Mouse (Mus musculus) telencephalon, adult 2 months (tissue): ENCODE measurements around the gene Fam149a.
A peak's percentile ranks its signal among the peaks of the same experiment; 100 is the strongest.
"Not testable (repeated sequence)": the region's sequence is repeated elsewhere in the genome, so short reads cannot be mapped to it uniquely, and the experiment has no call there.

Source experiments
- DNase-seq: peaks from one replicate; pipeline ENCODE4 v3.0.0-alpha.2; 2011; ENCODE audit warnings: low read depth, low spot score

Fam149a gene

DNA sequence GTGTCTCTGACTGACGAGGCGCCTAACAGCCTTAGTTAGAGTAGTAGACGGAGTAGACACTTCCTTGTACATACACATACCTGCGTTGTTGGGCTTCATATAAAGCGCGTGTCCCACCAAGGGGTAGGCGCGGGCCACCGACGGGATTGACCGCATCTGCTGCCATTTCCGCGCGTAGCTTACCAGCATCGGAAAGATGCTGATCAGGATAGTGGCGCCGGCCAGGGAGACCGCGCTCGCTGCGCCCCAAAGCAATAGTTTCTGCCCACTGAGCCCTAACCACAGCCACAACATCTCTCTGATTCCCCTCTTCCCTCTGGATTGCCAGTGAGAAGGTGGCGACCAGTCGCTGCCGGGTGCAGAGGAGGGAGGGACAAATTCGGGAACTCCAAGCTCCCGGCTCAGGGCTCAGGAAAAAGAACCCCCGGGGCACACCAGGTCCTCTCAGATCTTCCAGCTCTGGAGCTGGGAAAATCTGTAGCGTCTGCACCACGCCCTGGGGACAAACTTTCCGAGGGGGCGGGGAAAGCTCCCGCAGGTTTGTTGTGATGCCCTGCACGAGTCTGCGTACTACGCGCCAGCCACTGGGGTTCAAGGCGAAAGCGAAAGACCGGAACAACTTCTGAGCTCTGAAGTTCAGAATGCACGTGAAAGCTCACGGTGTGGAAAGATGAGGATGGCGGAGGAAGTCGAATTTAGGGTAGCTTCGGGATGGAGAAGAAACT, 49.2 kb downstream of the Fam149a start, which contains the start of gene Cyp4v3:
Cyp4v3 (minus strand) TSS at position 532 of the 725 bp plus-strand sequence.
- peak; percentile 21 for DNase-seq

DNA sequence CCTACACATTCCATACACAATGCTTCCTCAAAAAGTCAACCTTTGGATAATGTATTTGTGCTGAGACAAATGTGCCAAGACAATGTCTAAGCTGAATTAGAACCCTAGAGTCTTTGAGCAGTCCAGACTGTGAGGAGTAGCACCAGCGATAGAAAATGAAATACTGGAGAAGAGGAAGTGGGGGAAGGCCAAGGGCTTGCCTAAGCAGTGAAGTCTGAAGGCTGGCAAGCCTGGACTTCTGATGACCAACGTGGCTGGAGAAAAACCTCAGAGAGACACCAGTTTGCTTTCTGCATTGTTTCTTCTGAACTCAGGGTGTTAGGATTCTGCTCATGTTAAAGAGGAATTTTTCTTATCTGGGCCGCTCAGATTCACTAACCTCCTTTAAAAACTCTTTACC, 51.2 kb downstream of the Fam149a start:
- no peak for DNase-seq

DNA sequence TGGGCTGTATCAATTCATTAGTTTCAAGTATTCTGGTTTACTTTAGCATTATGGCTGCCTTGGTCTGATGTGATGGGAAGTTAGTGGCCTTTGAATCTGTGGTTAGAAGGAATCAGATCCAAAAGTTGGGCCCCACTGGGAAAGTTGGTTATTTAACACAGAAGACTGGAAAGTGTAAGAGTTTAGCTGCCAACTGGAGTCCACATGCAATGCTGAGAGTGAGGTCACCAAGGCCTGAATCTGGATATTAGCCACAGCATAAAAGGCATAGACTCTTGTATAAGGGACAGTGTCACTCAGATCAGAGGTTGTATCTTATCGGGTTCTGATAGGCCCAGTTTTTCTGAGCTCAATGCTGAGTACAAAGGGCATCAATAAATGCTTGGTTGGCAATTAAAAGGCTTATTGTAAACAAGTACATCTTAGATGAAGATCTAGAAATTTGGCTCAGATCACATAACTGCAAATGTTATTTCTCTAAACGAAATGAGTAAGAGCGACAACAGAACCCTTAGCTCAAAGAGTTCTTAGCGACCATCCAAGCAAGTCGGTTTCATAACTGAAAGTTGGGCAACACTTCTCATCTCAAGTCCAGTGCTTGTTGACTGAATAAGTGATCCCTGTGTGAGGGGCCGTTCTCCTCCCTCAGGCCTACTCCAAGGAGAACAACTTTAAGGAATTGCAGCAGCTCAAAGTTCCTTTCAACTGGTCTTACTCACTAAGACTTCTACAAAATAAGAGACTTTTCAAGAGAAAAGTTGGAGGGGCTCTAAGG, 52.7 kb downstream of the Fam149a start:
- no peak for DNase-seq

DNA sequence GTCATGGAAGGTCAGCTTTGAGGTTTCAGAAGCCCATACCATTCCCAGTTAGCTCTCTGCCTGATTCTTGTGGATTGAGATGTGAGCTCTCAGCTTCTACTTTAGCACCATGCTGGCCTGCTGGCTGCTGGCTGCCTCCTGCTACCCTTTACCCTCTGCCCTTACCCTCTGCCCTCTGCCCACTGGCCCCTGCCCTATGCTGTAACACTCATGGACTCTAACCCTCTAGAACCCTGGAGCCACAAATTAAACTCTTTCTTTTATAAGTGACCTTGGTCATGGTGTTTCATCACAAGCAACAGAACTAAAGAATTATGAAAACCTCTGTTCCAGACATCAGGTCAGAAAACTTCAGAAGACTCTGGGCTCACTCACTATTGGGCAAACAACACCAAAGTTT, 55.0 kb downstream of the Fam149a start:
- not testable (repeated sequence) for DNase-seq

DNA sequence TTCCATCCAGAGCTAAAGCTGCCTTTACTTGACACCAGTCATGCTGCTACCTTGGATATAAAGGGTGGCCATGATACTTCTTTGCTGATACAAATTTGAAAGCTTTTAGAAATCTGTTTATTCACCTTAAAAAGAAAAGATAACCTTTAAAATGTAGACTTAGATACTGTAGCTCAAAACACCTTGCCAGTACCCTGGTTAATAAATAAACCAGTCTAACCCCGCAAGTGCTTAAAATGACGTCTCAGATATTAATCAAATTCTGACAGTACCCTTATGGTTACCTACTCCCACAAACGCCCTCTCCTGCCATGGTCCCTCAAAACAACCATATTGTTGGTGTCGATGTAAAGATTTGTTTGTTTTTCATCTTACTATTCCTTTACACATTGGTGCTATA, 57.9 kb downstream of the Fam149a start:
- DNase-seq = no peak

DNA sequence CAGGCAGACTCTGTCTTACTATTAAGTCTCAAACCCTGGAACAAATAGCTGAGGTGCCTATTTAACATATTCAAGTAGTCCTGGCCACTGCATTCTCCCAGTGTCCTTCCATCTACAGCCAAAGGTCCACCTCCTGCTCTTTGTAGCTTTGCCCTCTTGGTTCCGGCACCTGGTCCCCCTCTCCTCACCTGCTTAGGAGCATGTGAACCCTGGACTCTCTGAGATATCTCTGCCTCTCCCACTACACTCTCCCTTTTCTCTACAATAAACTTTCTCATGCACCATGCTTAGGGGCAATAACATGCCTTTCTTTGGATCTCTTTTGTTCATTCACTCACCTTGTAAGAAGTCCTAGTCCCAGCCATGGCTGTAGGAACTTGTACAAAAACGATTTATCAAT, 60.7 kb downstream of the Fam149a start:
- DNase-seq = no peak

DNA sequence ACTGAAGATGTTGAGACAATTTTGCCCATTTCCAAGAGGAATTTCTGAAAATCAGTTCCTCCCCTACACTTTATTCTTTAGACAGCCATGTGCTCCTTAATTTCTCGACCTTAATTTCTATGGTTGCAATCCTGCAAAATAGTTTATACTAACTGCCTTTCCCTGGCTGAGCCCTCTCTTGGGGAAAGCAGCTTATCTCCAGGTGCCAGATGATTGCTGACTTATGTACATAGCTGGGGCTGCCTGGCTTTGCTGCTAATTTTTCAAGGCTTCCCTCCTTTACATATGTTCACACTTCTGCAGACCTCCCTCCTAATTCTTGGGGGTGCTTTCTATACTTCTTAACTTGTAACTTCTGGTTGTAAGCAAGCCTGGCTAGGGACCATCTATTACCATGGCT, 61.2 kb downstream of the Fam149a start:
- DNase-seq = no peak

DNA sequence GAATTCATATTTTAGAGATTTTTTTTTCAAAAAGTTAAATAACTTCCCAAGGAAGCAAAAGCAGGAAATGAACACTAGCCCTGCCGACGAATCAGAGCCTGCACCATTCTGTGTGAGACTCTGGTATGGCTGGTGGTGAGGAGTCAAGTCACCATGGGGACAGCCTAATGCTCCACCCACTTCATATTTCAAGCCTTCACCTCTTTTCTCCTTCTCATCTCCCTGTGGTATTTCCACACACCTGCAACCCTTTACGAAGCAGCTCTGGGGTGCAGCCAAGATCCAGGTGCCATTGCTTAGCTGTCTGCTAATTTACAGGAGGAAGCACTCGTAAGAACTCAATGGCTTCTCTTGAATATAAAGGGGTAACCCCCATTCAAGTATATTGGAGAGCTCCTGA, 71.1 kb downstream of the Fam149a start:
- no peak for DNase-seq

DNA sequence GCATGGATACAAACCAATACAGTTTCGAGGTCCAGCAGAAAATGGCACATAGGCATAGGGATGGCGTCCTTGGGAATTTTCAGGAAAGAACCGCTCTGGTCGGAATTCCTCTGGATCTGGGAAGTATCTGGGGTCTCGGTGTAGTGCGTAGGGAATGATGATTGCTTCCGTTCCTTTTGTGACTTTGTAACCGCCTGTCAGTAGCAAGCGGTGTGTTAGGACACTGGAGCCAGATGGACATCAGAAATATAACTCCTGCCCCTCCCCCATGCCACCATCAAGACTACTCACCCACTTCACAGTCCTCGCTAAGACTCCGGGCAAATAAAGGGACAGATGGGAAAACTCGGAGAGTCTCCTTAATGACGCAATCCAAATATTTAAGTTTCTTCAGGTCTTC, 73.7 kb downstream of the Fam149a start, which contains the start of gene Gm45753:
Gm45753 (minus strand) TSS at position 101 of the 400 bp plus-strand sequence.
- DNase-seq = no peak

DNA sequence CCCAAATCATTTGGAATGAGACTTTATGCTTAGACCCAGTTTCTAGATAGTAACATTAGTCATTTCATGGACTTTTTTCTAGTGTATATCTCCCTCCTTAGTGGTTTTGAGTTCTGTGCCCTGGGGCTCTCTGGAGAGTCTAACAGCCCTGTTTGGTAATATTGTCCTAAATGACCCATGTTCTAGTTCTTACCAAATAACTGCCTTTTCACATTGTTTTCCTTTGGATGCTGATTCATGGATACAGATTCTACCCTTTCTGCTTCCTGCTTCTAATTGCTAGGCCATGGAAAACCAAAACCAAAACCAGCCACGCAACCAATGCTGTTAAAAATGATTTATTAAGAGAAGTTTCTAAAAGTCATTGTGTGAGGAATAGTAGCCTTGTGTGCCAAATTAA, 76.6 kb downstream of the Fam149a start:
- no peak for DNase-seq

DNA sequence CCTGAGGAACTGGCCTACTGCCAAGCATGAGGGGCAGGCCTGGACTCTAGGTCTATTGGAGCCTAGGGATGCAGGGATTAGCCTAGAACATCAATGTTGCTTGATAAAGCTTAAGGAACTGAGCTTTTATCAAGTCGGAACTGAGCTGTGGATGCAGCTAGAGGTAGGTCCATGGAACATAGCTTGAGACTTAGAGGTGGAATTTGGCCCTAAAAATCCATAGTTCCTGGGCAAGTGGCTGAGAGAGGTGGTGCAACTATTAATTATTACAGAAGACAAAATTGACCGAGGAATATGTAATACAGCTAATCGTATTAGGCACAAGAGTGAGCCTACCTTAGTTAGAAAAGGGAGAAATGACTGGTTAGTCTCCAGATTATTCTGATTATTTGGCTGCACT, 77.7 kb downstream of the Fam149a start:
- DNase-seq = no peak

DNA sequence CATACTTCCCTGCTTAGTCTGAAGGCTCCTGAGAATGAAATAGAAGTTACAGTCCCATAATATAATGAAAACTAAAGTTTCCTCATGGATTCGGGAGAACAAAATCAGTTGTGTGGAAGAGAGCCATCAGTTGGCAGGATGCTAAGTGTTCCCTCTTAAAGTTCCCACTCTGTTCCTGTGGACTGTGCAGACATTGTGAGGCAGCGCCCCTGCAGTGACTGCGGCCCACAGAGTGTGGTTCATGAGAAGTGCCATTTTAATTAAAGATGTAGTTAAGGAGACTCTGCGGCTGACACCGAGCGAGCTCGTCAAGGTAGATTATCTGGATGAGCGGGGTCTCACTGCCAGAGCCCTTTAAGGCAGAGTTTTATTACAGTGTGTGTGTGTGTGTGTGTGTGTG, 79.7 kb downstream of the Fam149a start:
- no peak for DNase-seq

DNA sequence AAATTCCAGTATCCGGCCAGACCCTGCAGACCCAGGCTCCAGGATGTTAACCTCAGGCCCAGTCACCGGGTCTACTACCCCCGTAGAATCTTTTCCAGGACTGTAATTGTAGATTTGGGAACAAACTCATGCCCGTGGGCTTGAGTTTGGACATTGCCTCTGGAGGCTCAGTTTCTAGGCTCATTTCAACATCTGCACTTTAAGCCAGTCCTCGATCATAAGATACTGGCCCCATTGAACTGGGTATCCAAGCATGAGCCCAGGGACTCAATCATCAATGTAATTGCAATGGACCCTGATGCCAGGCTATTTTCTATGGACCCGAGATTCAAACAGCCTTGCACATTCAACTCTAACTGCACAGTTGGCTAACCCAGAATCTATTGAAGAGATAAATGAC, 86.8 kb downstream of the Fam149a start:
- DNase-seq = no peak

DNA sequence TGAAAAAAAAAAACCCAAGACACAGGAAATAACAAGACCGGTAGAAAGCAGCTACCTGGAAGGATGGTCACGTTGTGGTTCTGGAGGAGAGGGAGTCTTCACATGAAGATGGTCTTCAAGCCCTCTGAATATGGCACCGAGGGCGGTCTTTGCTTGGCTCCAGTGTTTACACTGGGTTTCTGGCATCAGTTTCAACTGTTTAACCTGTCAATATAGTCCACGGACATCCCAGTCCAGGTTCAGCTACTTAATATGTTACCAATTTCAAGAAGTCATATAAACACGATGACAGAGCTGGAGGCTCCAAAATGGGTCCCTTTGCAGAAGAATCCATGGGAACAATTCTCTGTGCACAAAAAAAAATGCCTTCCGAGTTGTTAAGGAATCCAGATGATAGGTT, 87.4 kb downstream of the Fam149a start, which contains the start of gene Klkb1:
Klkb1 (minus strand) TSS at position 173 of the 400 bp plus-strand sequence.
- no peak for DNase-seq

DNA sequence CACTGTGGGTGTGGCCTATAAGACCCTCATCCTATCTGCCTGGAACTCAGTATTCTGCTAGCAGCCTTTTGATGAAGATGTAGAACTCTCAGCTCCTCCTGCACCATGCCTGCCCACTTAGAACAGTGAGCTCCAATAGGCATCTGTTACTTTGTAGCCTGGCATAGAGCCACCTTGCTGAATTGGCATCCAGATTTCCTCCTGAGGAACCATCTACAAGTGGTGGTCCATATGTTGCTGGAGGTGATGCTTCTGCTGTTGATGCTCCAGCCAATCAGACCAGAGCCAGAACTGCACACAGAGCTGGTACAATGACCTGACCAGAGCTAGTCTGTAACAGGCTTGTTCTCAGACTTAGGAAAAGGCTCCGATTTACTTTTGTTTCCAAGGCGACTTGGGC, 90.3 kb downstream of the Fam149a start:
- no peak for DNase-seq
